Mouse (Mus musculus): ENCODE measurements at regions not wholly inside any gene's neighbourhood (a gene's known extent, or its start where the extent isn't known, plus 50 kb on each side); places are given as distances from the start of the nearest gene placed in this dataset.

DNA sequence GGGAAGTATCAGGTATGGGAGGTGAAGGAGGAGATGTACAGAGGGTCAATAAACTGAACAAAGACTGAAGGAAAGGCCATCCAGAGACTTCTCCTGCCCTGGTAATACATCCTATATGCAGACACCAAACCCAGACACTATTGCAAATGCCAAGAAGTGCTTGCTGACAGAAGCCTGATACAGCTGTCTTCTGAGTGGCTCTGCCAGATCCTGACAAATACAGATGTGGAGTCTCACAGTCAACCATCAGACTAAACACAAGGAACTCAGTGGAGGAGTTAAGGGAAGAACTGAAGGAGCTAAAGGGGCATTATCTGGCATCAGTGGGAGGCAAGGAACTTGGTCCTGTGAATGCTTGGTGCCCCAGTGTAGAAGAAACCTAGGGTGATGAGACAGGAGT lies 557.1 kb downstream of the Speer2 start:
- H3K4me1 ChIP-seq (replicated peaks), result no peaks in the 10 kb centered on the region
- H3K27me3 ChIP-seq (ENCODE audit: insufficient read depth, poor library complexity, severe bottlenecking), result no peaks in the 10 kb centered on the region
- H3K4me3 ChIP-seq, result no peak overlapping the region
- no peak for DNase-seq (ENCODE audit: low spot score)
- H3K27ac ChIP-seq, result no peak overlapping the region
- no peaks in the 10 kb centered on the region for H3K36me3 ChIP-seq
- H3K9me3 ChIP-seq, result no peaks in the 10 kb centered on the region

DNA sequence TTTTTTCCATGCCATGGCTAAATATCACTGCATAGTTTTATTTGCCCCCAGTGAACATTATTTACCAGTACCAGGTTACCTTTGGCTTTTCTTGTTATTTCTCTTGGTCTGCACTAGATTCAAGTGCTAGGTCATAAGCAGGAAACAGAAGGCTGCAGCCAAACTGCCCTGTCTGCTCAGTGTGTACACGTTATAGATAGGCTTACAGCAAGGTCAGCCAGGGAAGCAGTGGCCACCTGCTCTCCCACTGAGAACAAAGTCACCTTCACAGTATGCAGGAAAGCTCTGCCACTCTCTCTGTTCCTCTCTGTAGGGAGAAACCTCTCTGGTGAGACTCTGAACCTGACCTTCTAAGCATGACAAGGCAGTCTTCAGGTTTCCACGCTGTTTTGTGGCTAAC lies 561.0 kb downstream of the Speer2 start:
- Histone ChIP-seq H3K4me1 (replicated peaks) (no peaks in the 10 kb centered on the region), H3K36me3 (no peaks in the 10 kb centered on the region), H3K27me3 (ENCODE audit: insufficient read depth, poor library complexity, severe bottlenecking) (no peaks in the 10 kb centered on the region), H3K4me3 (no peak overlapping the region), H3K9me3 (no peaks in the 10 kb centered on the region), H3K27ac (no peak overlapping the region)
- WGBS, result 31% methylated on average over 2 of the region's 2 CpGs
- DNase-seq (ENCODE audit: low spot score), result peak; percentile 15

Data from hindbrain, embryonic 10.5 days (tissue).